Mouse (Mus musculus) mesoderm, embryonic 11.5 days (tissue): ENCODE data around the gene Ano1.

Source experiments
- DNase-seq: peaks from one replicate; pipeline ENCODE4 v3.0.0-alpha.2; 2012; ENCODE audit warnings: low read depth, low spot score

Ano1 gene

GRCm38 (mm10) chr7:144697870-144698269 lies 53.9 kb downstream of the Ano1 start:
- no peak for DNase-seq

GRCm38 (mm10) chr7:144696764-144697704 lies 54.7 kb downstream of the Ano1 start:
- DNase-seq, result peak; percentile 56

- DNase-seq, result no peak
These were observed 61.9 kb downstream of the Ano1 start for GRCm38 (mm10) chr7:144689855-144690254.

- DNase-seq, result no peak
These were observed 62.6 kb downstream of the Ano1 start for GRCm38 (mm10) chr7:144689136-144689535.

- no peak for DNase-seq
These were observed 64.0 kb downstream of the Ano1 start for GRCm38 (mm10) chr7:144687663-144688381.

- no peak for DNase-seq
These were observed 66.8 kb downstream of the Ano1 start for GRCm38 (mm10) chr7:144684947-144685346.

- no peak for DNase-seq
These were observed 67.3 kb downstream of the Ano1 start for GRCm38 (mm10) chr7:144684467-144684866.

GRCm38 (mm10) chr7:144680096-144680495 lies 71.7 kb downstream of the Ano1 start:
- no peak for DNase-seq

GRCm38 (mm10) chr7:144678241-144679030 lies 73.3 kb downstream of the Ano1 start:
- no peak for DNase-seq

- DNase-seq, result no peak
These were observed 74.3 kb downstream of the Ano1 start for GRCm38 (mm10) chr7:144677341-144678086.

- no peak for DNase-seq
These were observed 76.1 kb downstream of the Ano1 start for GRCm38 (mm10) chr7:144675632-144676031.

GRCm38 (mm10) chr7:144669895-144670294 lies 81.9 kb downstream of the Ano1 start:
- no peak for DNase-seq

GRCm38 (mm10) chr7:144668603-144669278 lies 83.0 kb downstream of the Ano1 start:
- DNase-seq, result peak; percentile 51

- DNase-seq, result no peak
These were observed 84.7 kb downstream of the Ano1 start for GRCm38 (mm10) chr7:144667091-144667490.

GRCm38 (mm10) chr7:144665585-144665984 lies 86.2 kb downstream of the Ano1 start:
- DNase-seq, result no peak

- peak; percentile 40 for DNase-seq
These were observed 88.2 kb downstream of the Ano1 start for GRCm38 (mm10) chr7:144663566-144663965.

- DNase-seq, result no peak
These were observed 95.4 kb downstream of the Ano1 start for GRCm38 (mm10) chr7:144656261-144656967.

- peak; percentile 69 for DNase-seq
These were observed 97.9 kb downstream of the Ano1 start for GRCm38 (mm10) chr7:144653681-144654425.

- no peak for DNase-seq
These were observed 104.2 kb downstream of the Ano1 start for GRCm38 (mm10) chr7:144647547-144647946.
